Mouse (Mus musculus) erythroblast, embryonic 14.5 days (primary cell): Measurements from ENCODE around the gene Cd81. TPM values are rescaled to one million over a fixed set of nuclear protein-coding genes. Genes with fewer than 3 reads are reported as not detected.

ENCODE experiments used
- H3K27me3 ChIP-seq: 2 replicates; pipeline ENCODE4 v1.6.1; 2012; ENCODE audit warnings: inconsistent platforms; ENCODE audit not compliant: control insufficient read depth
- H3K36me3 ChIP-seq: 2 replicates; pipeline ENCODE4 v1.6.1; 2012; ENCODE audit warnings: mild to moderate bottlenecking, inconsistent platforms; ENCODE audit not compliant: control insufficient read depth
- H3K4me1 ChIP-seq: 2 replicates; pipeline ENCODE4 v1.6.1; 2012; ENCODE audit warnings: inconsistent platforms; ENCODE audit not compliant: control insufficient read depth
- H3K4me3 ChIP-seq: replicated peaks from 2 replicates; pipeline ENCODE3; 2012; ENCODE audit warnings: moderate library complexity, mild to moderate bottlenecking, inconsistent platforms
- H3K9me3 ChIP-seq: 2 replicates; pipeline ENCODE4 v1.6.1; 2012; ENCODE audit warnings: low read length, inconsistent platforms, mixed read lengths; ENCODE audit not compliant: control insufficient read depth
- GATA1 ChIP-seq: IDR thresholded peaks from 2 replicates; pipeline ENCODE4 v1.6.1; 2012; ENCODE audit warnings: low read length, inconsistent platforms, mixed read lengths
- TAL1 ChIP-seq: IDR thresholded peaks from 3 replicates; pipeline ENCODE4 v1.6.1; 2012; ENCODE audit warnings: low read length, inconsistent platforms, mixed read lengths
- polyA plus RNA-seq: library from polyadenylated mRNA; stranded (reverse); fragments of >175 nt; gene quantifications from 2 replicates; pipeline ENCODE4 v1.2.3, GENCODE M21; 2012

The Cd81 gene
- polyA plus RNA-seq, 1 experiment, result 5.9 TPM

DNA sequence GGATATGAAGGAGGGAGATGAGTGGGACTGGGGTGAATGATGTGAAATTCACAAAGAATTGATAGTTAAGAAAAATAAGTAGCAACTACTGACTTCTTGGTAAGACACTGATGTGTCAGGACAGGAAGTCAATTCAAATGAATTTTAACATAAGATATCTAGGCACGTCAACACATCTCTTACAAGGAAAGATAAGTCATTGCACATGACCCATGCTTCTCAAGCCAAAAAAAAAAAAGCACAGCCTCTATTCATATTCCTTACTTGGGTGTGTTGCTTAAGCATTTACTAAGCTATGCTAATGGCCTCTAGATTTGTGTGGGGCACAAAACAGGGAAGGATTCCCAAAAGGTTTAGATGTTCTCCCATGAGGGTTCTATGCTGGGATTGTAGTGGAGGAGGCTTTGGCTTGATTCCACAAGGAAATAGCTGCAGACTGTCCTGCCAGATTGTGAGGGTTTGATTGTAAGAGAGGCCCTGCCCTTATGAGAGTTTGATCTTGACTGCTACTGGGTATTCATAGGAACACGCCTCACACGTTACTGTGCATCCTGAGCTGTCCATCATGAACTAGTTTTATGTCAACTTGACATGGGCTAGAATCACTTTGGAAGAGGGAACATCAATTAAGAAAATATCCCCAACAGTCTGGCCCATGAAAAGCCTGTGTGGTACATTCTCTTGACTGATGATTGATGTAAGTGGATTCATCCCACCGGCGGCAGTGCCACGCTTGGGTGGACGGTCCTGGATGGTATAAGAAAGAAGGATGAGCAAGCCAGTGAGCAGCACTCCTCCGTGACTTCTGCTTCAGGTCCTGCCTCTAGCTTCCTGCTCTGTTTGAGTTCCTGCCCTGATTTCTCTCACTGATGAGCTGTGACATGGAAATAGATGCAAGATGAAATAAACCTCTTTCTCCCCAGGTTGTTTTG is 17.8 kb upstream of the Cd81 start:
- Histone ChIP-seq H3K36me3 (no peaks in the 10 kb centered on the region), H3K4me3 (no peak overlapping the region), H3K9me3 (no peaks in the 10 kb centered on the region), H3K27me3 (no peaks in the 10 kb centered on the region; the same call in 1 of the 2 replicates), H3K4me1 (no peaks in the 10 kb centered on the region; the same call in 1 of the 2 replicates)
- TF ChIP-seq GATA1 (no peak), TAL1 (no peak)

DNA sequence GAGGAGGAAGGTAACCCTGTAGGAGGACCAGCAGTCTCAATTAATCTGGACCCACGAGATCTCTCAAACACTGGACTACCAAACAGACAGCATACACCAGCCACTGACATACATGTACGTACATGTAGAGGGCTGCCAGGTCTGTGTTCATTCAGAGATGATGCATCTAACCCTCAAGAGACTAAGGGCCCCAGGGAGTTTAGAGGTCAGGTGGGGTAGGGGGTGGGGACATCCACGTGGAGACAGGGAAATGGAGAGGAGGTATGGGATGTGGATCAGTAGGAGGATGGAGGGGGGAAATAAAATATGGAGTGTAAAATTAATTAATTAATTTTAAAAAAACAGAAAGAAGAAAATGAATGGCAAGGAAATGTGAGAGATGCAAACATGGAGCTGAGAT is 15.8 kb upstream of the Cd81 start:
- H3K9me3 ChIP-seq, result no peaks in the 10 kb centered on the region
- no peak overlapping the region for H3K4me3 ChIP-seq
- H3K4me1 ChIP-seq, result no peaks in the 10 kb centered on the region; the same call in 1 of the 2 replicates
- TF ChIP-seq TAL1 (no peak), GATA1 (no peak)
- no peaks in the 10 kb centered on the region; the same call in 1 of the 2 replicates for H3K27me3 ChIP-seq
- H3K36me3 ChIP-seq, result no peaks in the 10 kb centered on the region

DNA sequence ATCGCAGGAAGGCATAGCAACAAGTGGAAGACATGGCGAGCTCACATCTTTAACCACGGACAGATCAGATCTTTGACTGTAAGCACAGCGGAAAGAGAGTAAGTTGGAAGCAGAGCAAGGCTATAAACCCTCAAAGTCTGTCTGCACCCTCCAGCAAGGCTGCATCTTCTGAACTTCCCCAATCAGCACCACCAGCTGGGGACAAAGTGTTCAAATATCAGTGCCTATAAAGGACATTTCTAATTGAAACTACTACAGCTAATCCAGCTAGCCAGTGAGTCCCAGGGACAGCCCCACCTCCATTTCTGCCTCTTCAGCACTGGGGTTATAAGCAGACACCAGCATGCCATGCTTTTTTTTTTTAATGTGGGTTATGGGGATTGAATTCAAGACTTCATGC is 15.2 kb upstream of the Cd81 start:
- H3K4me3 ChIP-seq, result no peak overlapping the region
- no peaks in the 10 kb centered on the region for H3K36me3 ChIP-seq
- no peaks in the 10 kb centered on the region for H3K9me3 ChIP-seq
- H3K4me1 ChIP-seq, result no peaks in the 10 kb centered on the region; the same call in 1 of the 2 replicates
- no peak for TF ChIP-seq GATA1
- TF ChIP-seq TAL1, result no peak
- H3K27me3 ChIP-seq, result no peaks in the 10 kb centered on the region; the same call in 1 of the 2 replicates

DNA sequence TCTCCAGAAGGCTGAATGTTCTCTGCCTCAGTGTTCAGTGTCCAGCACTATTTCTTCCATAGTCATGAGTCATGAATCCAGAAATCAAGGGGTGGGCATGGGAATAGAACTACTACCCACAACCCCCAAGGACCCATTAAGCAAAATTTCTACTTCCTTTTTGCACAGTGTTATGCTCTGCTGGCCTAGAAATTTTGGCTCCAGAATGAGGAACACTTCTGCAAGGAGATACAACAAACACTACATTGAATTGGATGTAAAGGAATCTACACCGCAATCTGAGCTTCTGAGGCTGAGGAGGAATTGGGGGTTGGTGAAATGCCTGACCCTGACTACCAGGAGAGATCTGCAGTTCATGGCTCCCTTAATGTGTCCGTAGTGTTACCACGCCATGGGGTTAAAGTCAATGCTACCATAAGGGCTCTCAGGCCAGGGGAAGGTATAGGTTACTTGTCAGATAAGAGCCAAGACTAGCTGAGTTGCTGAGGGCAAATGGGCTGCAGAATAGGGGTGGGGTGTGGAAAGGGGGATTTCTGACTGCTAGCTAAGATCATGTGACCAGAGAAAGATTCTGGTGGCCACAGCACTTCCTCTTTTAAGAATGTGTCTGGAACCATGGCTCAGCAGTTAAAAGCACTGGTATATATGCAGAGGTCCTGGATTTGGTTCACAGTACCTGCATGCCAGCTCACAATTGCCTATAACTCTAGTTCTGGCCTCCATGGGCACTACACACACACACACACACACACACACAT is 14.2 kb upstream of the Cd81 start:
- no peak overlapping the region for H3K4me3 ChIP-seq
- no peaks in the 10 kb centered on the region; the same call in 1 of the 2 replicates for H3K27me3 ChIP-seq
- no peaks in the 10 kb centered on the region for H3K9me3 ChIP-seq
- H3K36me3 ChIP-seq, result no peaks in the 10 kb centered on the region
- TF ChIP-seq TAL1 (no peak), GATA1 (no peak)
- H3K4me1 ChIP-seq, result no peaks in the 10 kb centered on the region; the same call in 1 of the 2 replicates

DNA sequence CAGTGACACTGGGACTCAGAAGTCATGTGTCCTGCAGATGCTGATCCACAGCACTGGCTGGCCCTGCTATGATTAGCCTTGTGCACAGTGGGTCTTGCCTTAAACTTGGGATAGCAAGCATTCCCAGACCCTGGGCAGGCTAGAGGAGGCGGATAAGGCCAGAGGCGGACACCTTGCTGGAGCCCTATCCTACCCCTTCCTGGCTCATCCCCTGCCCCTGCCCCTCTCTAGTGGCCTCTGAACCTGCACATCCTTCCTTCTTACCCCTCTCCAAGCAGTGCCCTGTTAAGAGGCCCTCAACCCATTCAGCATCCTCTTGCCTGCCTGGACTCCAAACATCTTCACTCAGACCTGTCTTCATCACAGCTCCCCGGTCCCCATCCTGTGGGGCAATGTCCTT is 12.0 kb upstream of the Cd81 start:
- no peak overlapping the region for H3K4me3 ChIP-seq

DNA sequence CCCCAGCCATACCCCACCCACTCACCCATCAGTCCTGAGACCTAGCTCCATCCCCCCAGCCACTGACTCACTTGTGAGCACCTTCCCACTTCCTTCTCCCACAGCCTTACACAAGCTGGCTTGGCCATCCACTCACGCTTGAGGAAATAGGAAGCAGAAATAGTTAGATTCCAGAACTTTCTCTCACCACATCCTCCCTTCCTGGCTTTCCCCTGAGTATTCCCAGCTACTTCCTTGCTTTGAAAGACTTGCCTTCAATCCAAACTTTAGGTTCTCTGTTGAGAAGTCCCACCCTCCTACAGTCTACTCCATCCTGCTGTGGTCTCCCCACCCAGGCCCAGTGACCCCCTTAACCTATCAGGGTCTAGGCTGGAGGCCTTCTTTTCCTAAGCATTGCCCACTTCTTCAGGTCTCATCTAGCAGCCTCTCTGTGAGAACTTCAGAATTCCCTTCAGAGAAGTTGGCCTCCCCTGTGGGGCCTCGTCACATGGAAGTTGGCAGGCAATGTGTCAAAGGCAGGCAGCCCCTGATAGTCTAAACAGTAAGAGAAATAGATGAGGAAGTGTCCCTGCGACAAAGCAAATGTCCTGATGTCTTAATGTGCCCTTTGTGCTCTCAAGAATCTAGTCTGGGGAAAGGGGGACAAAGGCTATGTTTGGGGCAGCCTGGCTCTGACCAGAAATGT is 11.3 kb upstream of the Cd81 start:
- H3K4me1 ChIP-seq, result no peaks in the 10 kb centered on the region; the same call in 1 of the 2 replicates

More for the DNA sequence above, 12.0 kb upstream of the Cd81 start:
- TF ChIP-seq GATA1 (no peak), TAL1 (no peak)
- no peaks in the 10 kb centered on the region for H3K27me3 ChIP-seq
- H3K4me1 ChIP-seq, result no peaks in the 10 kb centered on the region; the same call in 1 of the 2 replicates
- H3K36me3 ChIP-seq, result no peaks in the 10 kb centered on the region
- peaks cover 4% of the 10 kb centered on the region for H3K9me3 ChIP-seq

DNA sequence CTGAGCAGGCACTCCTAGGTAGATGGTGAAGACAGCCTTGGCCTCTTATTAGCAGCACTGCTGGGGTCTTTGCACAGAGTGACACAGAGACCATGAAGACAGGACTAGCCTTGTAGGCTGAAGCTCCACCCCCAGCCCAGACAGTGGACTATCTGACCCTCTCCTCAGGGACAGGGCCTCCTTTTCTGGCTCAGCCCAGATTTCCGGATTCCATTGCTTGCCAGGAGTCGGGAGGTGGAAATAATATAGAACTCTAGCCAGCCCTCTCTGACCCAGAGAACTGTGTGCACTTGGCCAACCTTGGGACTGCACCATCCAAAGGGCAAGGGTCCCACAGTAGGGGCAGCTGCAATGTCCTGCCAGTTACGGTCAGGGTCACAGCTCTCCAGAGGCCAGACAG is 10.4 kb upstream of the Cd81 start:
- no peaks in the 10 kb centered on the region for H3K36me3 ChIP-seq
- no peaks in the 10 kb centered on the region; the same call in 1 of the 2 replicates for H3K4me1 ChIP-seq
- no peaks in the 10 kb centered on the region for H3K27me3 ChIP-seq
- no peak overlapping the region for H3K4me3 ChIP-seq
- peaks cover 4% of the 10 kb centered on the region for H3K9me3 ChIP-seq
- TF ChIP-seq GATA1, result no peak
- TF ChIP-seq TAL1, result no peak

More for the DNA sequence above, 11.3 kb upstream of the Cd81 start:
- Histone ChIP-seq H3K27me3 (no peaks in the 10 kb centered on the region), H3K9me3 (peaks cover 4% of the 10 kb centered on the region), H3K4me3 (no peak overlapping the region), H3K36me3 (no peaks in the 10 kb centered on the region)
- TF ChIP-seq TAL1 (no peak), GATA1 (no peak)

DNA sequence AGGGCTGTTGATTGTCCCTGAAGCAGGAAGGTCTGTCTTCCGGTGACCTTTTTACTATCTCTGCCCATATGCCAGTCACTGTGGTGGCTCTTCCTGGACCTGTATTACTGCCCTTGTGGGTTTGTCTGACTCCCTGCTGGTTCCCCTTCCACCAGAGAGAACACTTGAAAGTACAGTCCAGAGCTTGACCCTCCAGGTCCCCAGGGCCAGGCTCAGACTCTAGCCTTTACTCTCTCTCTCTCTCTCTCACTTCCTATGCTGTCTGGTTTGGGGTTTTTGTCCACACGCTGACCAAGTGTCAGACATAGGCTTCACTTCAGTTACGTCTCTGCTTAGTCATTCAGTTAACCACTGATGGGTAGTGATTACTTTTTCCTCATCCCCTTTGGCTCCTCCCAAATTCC is 9.6 kb upstream of the Cd81 start:
- Histone ChIP-seq H3K36me3 (no peaks in the 10 kb centered on the region), H3K4me3 (no peak overlapping the region), H3K4me1 (no peaks in the 10 kb centered on the region; the same call in 1 of the 2 replicates), H3K27me3 (no peaks in the 10 kb centered on the region), H3K9me3 (peaks cover 4% of the 10 kb centered on the region)
- TF ChIP-seq TAL1 (no peak), GATA1 (no peak)
